Mouse (Mus musculus): ENCODE data around the gene Cemip. TPM values are rescaled to one million over a fixed set of nuclear protein-coding genes. Genes with fewer than 3 reads are reported as not detected.

Gene Cemip
- total and polyA plus RNA-seq, 2 experiments from 2014 or later: 0.60 to 8.2 TPM

- Histone ChIP-seq H3K4me1 (ENCODE audit: insufficient read depth, low read length) (peaks cover 24% of the 10 kb centered on the region), H3K4me3 (ENCODE audit: low read depth, low read length) (peak overlapping the region; percentile 84), H3K27ac (ENCODE audit: low read depth, low read length) (peak overlapping the region; percentile 91), H3K9me3 (ENCODE audit: low read length) (no peaks in the 10 kb centered on the region), H3K4me2 (ENCODE audit: low read depth, low read length, poor library complexity, severe bottlenecking) (peak overlapping the region; percentile 77), H3K36me3 (ENCODE audit: insufficient read depth, low read length) (no peaks in the 10 kb centered on the region), H3K27me3 (ENCODE audit: insufficient read depth, low read length) (no peaks in the 10 kb centered on the region), H3K9ac (replicated peaks; ENCODE audit: low read length, poor library complexity, severe bottlenecking) (peak overlapping the region; percentile 89)
- TF ChIP-seq CTCF (IDR thresholded peaks at IDR 0.05): no peak
- peak; percentile 72 for ATAC-seq (ENCODE audit: low FRiP score)
- DNase-seq (ENCODE audit: low spot score): peak; percentile 71
- under 1% methylated on average over 54 of the region's 91 CpGs for WGBS
Observed at GRCm38 (mm10) chr7:83883276-83884020, 202.9 kb downstream of the Cemip start.

Other genes starting within 250 kb of the Cemip start
- gene Tlnrd1, start 202.2 kb downstream of the Cemip start, total RNA-seq (2014; rRNA removed): 49.8 and 54.9 TPM in 2 replicates
- 9.5 and 10.7 TPM in 2 replicates for gene Tlnrd1, start 202.2 kb downstream of the Cemip start, polyA plus RNA-seq (2015; fragmentation: Nextera tagmentation; extraction: Ambion mirVana)
- 26.0 and 50.2 TPM in 2 replicates for gene Mesd, start 202.0 kb downstream of the Cemip start, total RNA-seq (2014; rRNA removed)
- gene Mesd, start 202.0 kb downstream of the Cemip start, polyA plus RNA-seq (2015; fragmentation: Nextera tagmentation; extraction: Ambion mirVana): 69.1 and 75.0 TPM in 2 replicates
- gene Abhd17c, start 65.4 kb upstream of the Cemip start, total RNA-seq (2014; rRNA removed): 81.9 and 89.8 TPM in 2 replicates
- gene Abhd17c, start 65.4 kb upstream of the Cemip start, polyA plus RNA-seq (2015; fragmentation: Nextera tagmentation; extraction: Ambion mirVana): 66.9 and 76.9 TPM in 2 replicates

Measured in midbrain, postnatal 0 days (tissue).